Mouse (Mus musculus): ENCODE measurements around the gene Gm11639.

Gene Gm11639

GRCm38 (mm10) chr11:105156748-105157267 lies 471.3 kb downstream of the Gm11639 start:
- no peak for DNase-seq

- DNase-seq = no peak
These were observed 472.5 kb downstream of the Gm11639 start for GRCm38 (mm10) chr11:105158047-105158446.

GRCm38 (mm10) chr11:105159673-105160360 lies 474.3 kb downstream of the Gm11639 start:
- DNase-seq = no peak

- DNase-seq = no peak
These were observed 475.9 kb downstream of the Gm11639 start for GRCm38 (mm10) chr11:105161411-105161810.

GRCm38 (mm10) chr11:105164516-105165510 lies 479.3 kb downstream of the Gm11639 start:
- no peak for DNase-seq

GRCm38 (mm10) chr11:105166780-105167179 lies 481.3 kb downstream of the Gm11639 start:
- no peak for DNase-seq

All from B cell, adult 2 months (primary cell).